Mouse (Mus musculus) midbrain, embryonic 15.5 days (tissue): ENCODE data around the gene Acot13. TPM values are rescaled to one million over a fixed set of nuclear protein-coding genes. Genes with fewer than 3 reads are reported as not detected.
A peak's percentile ranks its signal among the peaks of the same experiment; 100 is the strongest.
"Not testable (repeated sequence)": the region's sequence is repeated elsewhere in the genome, so short reads cannot be mapped to it uniquely, and the experiment has no call there.

Source experiments
- ATAC-seq: fragments of 200-750 bp; cut with Nextera tagmentation; replicated peaks from 2 replicates; pipeline ENCODE4 v1.8.0; 2017; ENCODE audit warnings: moderate TSS enrichment
- H3K27ac ChIP-seq: fragments of 300-500 bp; sonication (generic); 2 replicates; pipeline ENCODE4 v1.5.1; 2015; ENCODE audit warnings: mild to moderate bottlenecking, inconsistent platforms
- H3K27me3 ChIP-seq: fragments of 300-500 bp; sonication (generic); replicated peaks from 2 replicates; pipeline ENCODE4 v1.6.1; 2015; ENCODE audit warnings: inconsistent platforms
- H3K36me3 ChIP-seq: fragments of 300-500 bp; sonication (generic); replicated peaks from 2 replicates; pipeline ENCODE4 v1.6.1; 2015; ENCODE audit warnings: inconsistent platforms
- H3K4me1 ChIP-seq: fragments of 300-500 bp; sonication (generic); 2 replicates; pipeline ENCODE4 v1.6.1; 2015; ENCODE audit warnings: inconsistent platforms
- H3K4me2 ChIP-seq: fragments of 300-500 bp; sonication (generic); 2 replicates; pipeline ENCODE4 v1.6.1; 2015; ENCODE audit warnings: inconsistent platforms, mild to moderate bottlenecking, moderate library complexity
- H3K4me3 ChIP-seq: fragments of 300-500 bp; sonication (generic); 2 replicates; pipeline ENCODE4 v1.5.1; 2015; ENCODE audit warnings: mild to moderate bottlenecking, inconsistent platforms
- H3K9ac ChIP-seq: fragments of 300-500 bp; sonication (generic); 2 replicates; pipeline ENCODE4 v1.6.1; 2015; ENCODE audit warnings: mild to moderate bottlenecking, inconsistent platforms
- H3K9me3 ChIP-seq: fragments of 300-500 bp; sonication (generic); 2 replicates; pipeline ENCODE4 v1.6.1; 2016; ENCODE audit warnings: inconsistent platforms
- WGBS: fragments of 180-500 bp; shearing (Covaris S2); methylation state at CpG from one replicate; pipeline ENCODE4 v1.1.7; 2015; ENCODE audit warnings: mixed read lengths; 5-methylcytosine and 5-hydroxymethylcytosine counted together
- polyA plus RNA-seq: library from polyadenylated mRNA; unstranded; fragments of >200 nt; fragmentation: Nextera tagmentation; extraction: Ambion mirVana; gene quantifications from 2 replicates; pipeline ENCODE4 v1.2.1, GENCODE M21; 2015

Acot13 gene
- polyA plus RNA-seq, 1 experiment from 2014 or later = 43.5 TPM

GRCm38 (mm10) chr13:24799378-24799777 lies 32.0 kb downstream of the Acot13 start:
- peaks cover 22% of the 10 kb centered on the region for H3K4me1 ChIP-seq
- H3K27me3 ChIP-seq = no peaks in the 10 kb centered on the region
- no peak overlapping the region for H3K27ac ChIP-seq
- 73% methylated on average over 5 of the region's 5 CpGs for WGBS
- H3K9ac ChIP-seq = no peak overlapping the region
- no peaks in the 10 kb centered on the region for H3K36me3 ChIP-seq
- peak overlapping the region; percentile 87 for H3K4me2 ChIP-seq
- no peak for ATAC-seq
- H3K4me3 ChIP-seq = peak overlapping the region; percentile 83; the same call in 1 of the 2 replicates
- H3K9me3 ChIP-seq = no peaks in the 10 kb centered on the region

DNA sequence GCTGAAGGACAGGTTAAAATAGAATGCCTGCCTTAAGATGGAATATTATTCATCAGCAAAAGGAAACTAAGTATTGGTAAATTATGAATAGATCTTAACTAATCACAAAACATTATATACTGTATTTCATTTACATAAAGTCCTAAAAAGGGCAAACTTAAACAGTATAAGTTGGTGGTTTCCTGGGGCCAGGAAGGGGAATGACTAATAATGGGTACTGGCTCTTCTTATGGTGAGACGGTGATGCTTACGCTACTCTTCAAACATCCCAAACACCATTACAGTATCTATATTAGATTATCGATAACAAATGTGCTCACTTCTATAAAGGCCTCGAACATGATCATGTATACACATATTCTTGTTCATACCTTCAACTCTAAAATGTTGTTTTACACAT lies 32.7 kb downstream of the Acot13 start:
- WGBS = 96% methylated on average over 4 of the region's 4 CpGs
- no peaks in the 10 kb centered on the region for H3K27me3 ChIP-seq
- ATAC-seq = no peak
- H3K36me3 ChIP-seq = no peaks in the 10 kb centered on the region
- no peak overlapping the region for H3K9ac ChIP-seq
- no peaks in the 10 kb centered on the region for H3K9me3 ChIP-seq
- no peak overlapping the region for H3K4me3 ChIP-seq
- H3K27ac ChIP-seq = no peak overlapping the region
- peaks cover 17% of the 10 kb centered on the region for H3K4me1 ChIP-seq
- no peak overlapping the region for H3K4me2 ChIP-seq

DNA sequence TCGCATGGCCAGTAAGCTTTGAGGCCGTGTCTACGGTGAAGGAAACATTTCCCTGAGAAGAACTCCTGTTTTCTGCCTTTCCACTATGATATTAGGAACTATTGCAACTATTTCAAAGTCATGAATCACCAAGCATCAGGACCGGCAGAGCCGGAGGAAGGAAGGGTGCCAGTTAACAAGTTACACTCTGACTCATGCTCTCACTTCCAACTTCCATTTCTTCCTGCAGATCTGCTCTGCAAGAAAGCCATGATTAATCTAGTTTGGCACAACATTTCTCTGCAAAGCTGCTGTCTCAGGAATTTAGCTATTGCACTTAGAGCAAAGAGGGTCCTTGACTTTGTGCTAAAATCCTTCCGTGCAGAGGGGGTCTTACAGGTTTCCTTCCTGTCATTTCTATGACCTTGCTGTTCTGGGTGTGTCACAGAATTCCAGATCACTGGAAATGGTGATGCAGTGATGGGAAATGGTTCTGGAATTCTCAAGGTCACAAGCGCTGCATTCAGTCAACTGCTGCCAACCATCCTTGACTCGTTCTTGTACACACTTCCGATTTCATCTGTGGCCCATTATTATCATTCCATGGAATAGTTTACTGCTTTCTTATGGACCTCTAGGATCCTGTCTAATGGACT lies 38.8 kb downstream of the Acot13 start:
- Histone ChIP-seq H3K4me3 (no peak overlapping the region), H3K36me3 (no peaks in the 10 kb centered on the region), H3K9me3 (no peaks in the 10 kb centered on the region), H3K27me3 (no peaks in the 10 kb centered on the region), H3K4me1 (no peaks in the 10 kb centered on the region), H3K27ac (no peak overlapping the region), H3K9ac (no peak overlapping the region), H3K4me2 (no peak overlapping the region)
- WGBS = 91% methylated on average over 9 of the region's 9 CpGs
- no peak for ATAC-seq

DNA sequence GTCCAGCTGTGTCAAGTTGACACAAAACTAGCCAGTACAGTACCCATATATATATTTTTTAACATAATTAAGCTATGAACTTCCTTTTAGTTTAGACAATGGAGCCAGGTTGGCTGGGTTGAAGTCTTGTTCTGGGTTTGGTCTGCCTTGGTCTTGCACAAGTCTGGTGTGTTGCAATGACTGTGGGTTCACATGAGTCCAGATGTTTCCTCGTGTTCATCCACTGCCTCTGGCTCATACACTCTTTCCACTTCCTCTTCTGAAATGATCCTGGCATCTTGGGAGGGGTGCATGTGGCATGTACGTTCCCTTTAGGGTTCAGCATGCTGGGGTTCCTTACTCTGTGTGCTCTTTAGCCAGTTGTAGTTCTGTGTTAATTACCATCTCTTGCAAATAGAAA lies 40.0 kb downstream of the Acot13 start:
- no peak overlapping the region for H3K4me2 ChIP-seq
- ATAC-seq = no peak
- no peaks in the 10 kb centered on the region for H3K27me3 ChIP-seq
- no peaks in the 10 kb centered on the region for H3K36me3 ChIP-seq
- no peak overlapping the region for H3K27ac ChIP-seq
- no peaks in the 10 kb centered on the region for H3K4me1 ChIP-seq
- no peak overlapping the region for H3K4me3 ChIP-seq
- no peak overlapping the region for H3K9ac ChIP-seq
- H3K9me3 ChIP-seq = no peaks in the 10 kb centered on the region
- WGBS = 76% methylated on average over 2 of the region's 2 CpGs

GRCm38 (mm10) chr13:24787477-24787876 lies 43.9 kb downstream of the Acot13 start:
- 88% methylated on average over 5 of the region's 5 CpGs for WGBS
- Histone ChIP-seq H3K4me1 (no peaks in the 10 kb centered on the region), H3K27me3 (no peaks in the 10 kb centered on the region), H3K27ac (no peak overlapping the region), H3K4me3 (no peak overlapping the region), H3K9me3 (no peaks in the 10 kb centered on the region), H3K36me3 (no peaks in the 10 kb centered on the region), H3K4me2 (no peak overlapping the region), H3K9ac (no peak overlapping the region)
- ATAC-seq = no peak

DNA sequence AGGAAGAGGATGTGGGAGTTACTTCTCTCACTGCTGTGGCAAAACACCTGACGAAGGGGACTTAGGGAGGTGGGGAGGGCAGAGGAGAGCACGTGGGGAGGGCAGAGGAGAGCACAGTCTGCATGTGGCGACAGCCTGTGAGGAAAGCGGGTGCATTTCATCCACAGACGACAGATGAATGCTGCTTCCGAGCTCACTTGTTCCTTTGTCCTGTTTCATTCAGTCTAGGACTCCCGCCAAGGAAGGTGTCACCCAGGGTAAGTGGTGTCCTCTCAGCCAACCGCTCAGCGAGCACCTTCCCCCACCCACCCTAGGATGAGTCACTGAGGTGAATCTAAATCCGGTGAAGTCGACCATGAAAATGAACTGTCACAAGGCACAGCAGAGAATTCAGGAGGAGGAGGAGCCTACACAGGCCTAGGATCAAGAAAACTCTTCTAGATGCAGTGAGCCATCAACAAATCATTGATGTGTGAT lies 45.3 kb downstream of the Acot13 start:
- Histone ChIP-seq H3K36me3 (no peaks in the 10 kb centered on the region), H3K27ac (no peak overlapping the region), H3K27me3 (no peaks in the 10 kb centered on the region), H3K4me3 (no peak overlapping the region), H3K4me2 (no peak overlapping the region), H3K4me1 (no peaks in the 10 kb centered on the region), H3K9me3 (no peaks in the 10 kb centered on the region), H3K9ac (no peak overlapping the region)
- no peak; the same call in 1 of the 2 replicates for ATAC-seq
- 37% methylated on average over 11 of the region's 11 CpGs for WGBS

DNA sequence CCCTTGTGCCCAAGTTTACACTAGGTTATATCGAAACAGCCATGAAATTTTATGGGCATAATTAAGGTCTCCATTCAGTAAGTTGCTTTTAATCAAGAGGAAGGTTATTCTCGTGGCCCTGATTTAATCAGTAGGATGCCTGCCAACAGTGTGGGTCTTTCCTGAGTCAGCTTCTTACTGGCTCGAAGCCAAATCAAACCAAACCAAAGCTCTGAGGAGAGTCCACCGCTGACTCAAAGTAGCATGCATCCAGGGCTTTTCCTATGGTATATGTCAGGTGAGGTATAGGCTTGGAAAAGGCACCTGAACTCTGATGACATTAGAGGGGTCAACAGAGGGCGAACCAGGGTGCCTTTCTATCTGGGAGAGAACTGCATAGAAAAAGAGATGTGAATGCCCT lies 49.4 kb downstream of the Acot13 start:
- ATAC-seq = no peak
- H3K9ac ChIP-seq = no peak overlapping the region
- WGBS = 55% methylated on average over 5 of the region's 5 CpGs

GRCm38 (mm10) chr13:24778706-24779380 lies 52.5 kb downstream of the Acot13 start:
- Histone ChIP-seq H3K9me3 (no peaks in the 10 kb centered on the region), H3K4me2 (no peak overlapping the region), H3K36me3 (no peaks in the 10 kb centered on the region), H3K27me3 (no peaks in the 10 kb centered on the region), H3K27ac (no peak overlapping the region), H3K4me3 (no peak overlapping the region), H3K9ac (no peak overlapping the region), H3K4me1 (no peaks in the 10 kb centered on the region)
- no peak for ATAC-seq
- 89% methylated on average over 8 of the region's 8 CpGs for WGBS

More for the DNA sequence above, 49.4 kb downstream of the Acot13 start:
- Histone ChIP-seq H3K4me2 (no peak overlapping the region), H3K4me3 (no peak overlapping the region), H3K36me3 (no peaks in the 10 kb centered on the region), H3K4me1 (no peaks in the 10 kb centered on the region), H3K9me3 (no peaks in the 10 kb centered on the region), H3K27me3 (no peaks in the 10 kb centered on the region), H3K27ac (no peak overlapping the region)

DNA sequence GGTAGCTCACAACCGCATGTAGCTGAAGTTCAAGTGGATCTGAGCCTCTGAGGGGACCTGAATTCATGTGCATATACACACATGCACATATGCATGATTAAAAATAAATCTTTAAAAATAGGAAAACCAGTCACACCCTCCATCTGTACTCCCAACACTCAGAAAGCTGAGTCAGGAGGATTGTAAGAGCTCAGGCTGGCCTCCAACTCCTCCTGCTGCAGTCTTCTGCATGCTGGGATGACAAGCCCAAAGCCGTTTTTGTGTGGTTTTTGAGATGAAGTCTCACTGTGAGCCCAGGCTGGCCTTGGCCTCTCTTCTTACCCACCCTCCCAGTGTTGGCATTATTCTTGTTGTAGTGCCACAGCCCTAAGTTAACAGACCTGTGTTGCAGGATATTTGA lies 53.3 kb downstream of the Acot13 start:
- Histone ChIP-seq H3K36me3 (no peaks in the 10 kb centered on the region), H3K27me3 (no peaks in the 10 kb centered on the region), H3K4me2 (no peak overlapping the region), H3K9ac (no peak overlapping the region), H3K4me3 (no peak overlapping the region), H3K4me1 (no peaks in the 10 kb centered on the region), H3K27ac (no peak overlapping the region), H3K9me3 (no peaks in the 10 kb centered on the region)
- 89% methylated on average over 2 of the region's 2 CpGs for WGBS
- ATAC-seq = no peak

DNA sequence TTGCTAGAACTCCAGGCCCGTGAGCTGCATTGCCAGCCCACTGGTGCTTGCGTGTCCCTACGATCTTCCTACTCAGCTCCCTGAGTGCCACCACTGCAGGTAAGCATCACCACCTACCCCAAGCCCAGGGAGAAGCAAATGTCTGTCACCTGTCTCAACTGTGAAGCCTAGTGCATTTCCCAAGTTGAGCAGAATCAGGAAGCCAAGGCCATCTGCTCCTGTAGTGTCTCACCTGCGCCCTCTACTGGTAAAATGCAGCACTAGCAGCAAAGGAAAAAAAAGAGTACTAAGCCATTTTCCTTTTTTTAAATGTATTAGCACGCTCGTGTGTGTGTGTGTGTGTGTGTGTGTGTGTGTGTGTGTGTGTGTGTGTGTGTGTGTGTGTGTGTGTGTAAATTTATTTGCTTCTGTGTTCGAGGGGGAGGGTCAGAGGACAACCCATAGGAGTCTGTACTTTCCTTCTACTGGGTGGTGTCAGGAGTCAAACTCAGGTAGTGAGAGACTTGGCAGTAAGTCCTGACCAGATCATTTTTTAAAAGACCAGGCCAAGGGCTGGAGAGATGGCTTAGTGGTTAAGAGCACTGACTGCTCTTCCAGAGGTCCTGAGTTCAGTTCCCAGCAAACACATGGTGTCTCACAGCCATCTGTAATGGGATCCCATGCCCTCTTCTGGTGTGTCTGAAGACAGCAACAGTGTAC lies 55.0 kb downstream of the Acot13 start:
- Histone ChIP-seq H3K4me3 (no peak overlapping the region), H3K4me2 (no peak overlapping the region), H3K27me3 (no peaks in the 10 kb centered on the region), H3K9me3 (no peaks in the 10 kb centered on the region), H3K9ac (no peak overlapping the region), H3K36me3 (no peaks in the 10 kb centered on the region), H3K27ac (no peak overlapping the region), H3K4me1 (no peaks in the 10 kb centered on the region)
- 46% methylated on average over 7 of the region's 7 CpGs for WGBS
- ATAC-seq = no peak

GRCm38 (mm10) chr13:24771482-24771881 lies 59.9 kb downstream of the Acot13 start:
- not testable (repeated sequence) for H3K27me3 ChIP-seq, H3K9me3 ChIP-seq, H3K36me3 ChIP-seq, H3K4me3 ChIP-seq, H3K9ac ChIP-seq, ATAC-seq, H3K4me1 ChIP-seq, H3K27ac ChIP-seq, H3K4me2 ChIP-seq
- WGBS = 95% methylated on average over 10 of the region's 10 CpGs
